Mouse (Mus musculus): ENCODE results near the gene Iqce. TPM values are rescaled to one million over a fixed set of nuclear protein-coding genes. Genes with fewer than 3 reads are reported as not detected.

Gene Iqce
- polyA plus RNA-seq, 1 experiment = 7.5 TPM

GRCm38 (mm10) chr5:140649101-140649667 is 53.0 kb downstream of the Iqce start:
- peaks cover 29% of the 10 kb centered on the region for H3K79me2 ChIP-seq (ENCODE audit: control insufficient read depth, insufficient read depth)
- H3K79me3 ChIP-seq (ENCODE audit: low read depth) = peaks cover 2% of the 10 kb centered on the region
- H3ac ChIP-seq (ENCODE audit: control insufficient read depth, insufficient read length, low read depth) = no peak overlapping the region
- H3K4me3 ChIP-seq (ENCODE audit: insufficient read depth, poor library complexity, severe bottlenecking) = no peak overlapping the region
- no peaks in the 10 kb centered on the region for H3K27me3 ChIP-seq (ENCODE audit: control insufficient read depth, insufficient read depth, insufficient read length)
- TF ChIP-seq CTCF (IDR thresholded peaks at IDR 0.05; ENCODE audit: control insufficient read depth, insufficient read depth, insufficient read length) (no peak), MYOG (IDR thresholded peaks at IDR 0.05; ENCODE audit: control insufficient read depth, extremely low read depth, insufficient read length) (no peak), MYOD1 (IDR thresholded peaks at IDR 0.05; ENCODE audit: control insufficient read depth, insufficient read length, low read depth) (no peak), CEBPB (IDR thresholded peaks at IDR 0.05; ENCODE audit: low read depth) (no peak), MAX (IDR thresholded peaks at IDR 0.05) (no peak), FOSL1 (IDR thresholded peaks at IDR 0.05; ENCODE audit: insufficient read depth, low read length, poor library complexity, severe bottlenecking) (no peak), USF1 (IDR thresholded peaks at IDR 0.05; ENCODE audit: low read depth) (no peak)
- H3K36me3 ChIP-seq (ENCODE audit: control insufficient read depth, insufficient read depth) = no peaks in the 10 kb centered on the region

- H3K4me3 ChIP-seq (ENCODE audit: insufficient read depth, poor library complexity, severe bottlenecking) = peak within 1 kb of the TSS; percentile 50
- H3K79me3 ChIP-seq (ENCODE audit: low read depth) = peaks cover 3% of the 10 kb centered on the region
- H3K79me2 ChIP-seq (ENCODE audit: control insufficient read depth, insufficient read depth) = peaks cover 29% of the 10 kb centered on the region
- no peaks in the 10 kb centered on the region for H3K27me3 ChIP-seq (ENCODE audit: control insufficient read depth, insufficient read depth, insufficient read length)
- peak within 1 kb of the TSS; percentile 80 for H3ac ChIP-seq (ENCODE audit: control insufficient read depth, insufficient read length, low read depth)
- TF ChIP-seq MYOG (IDR thresholded peaks at IDR 0.05; ENCODE audit: control insufficient read depth, extremely low read depth, insufficient read length) (no peak), MYOD1 (IDR thresholded peaks at IDR 0.05; ENCODE audit: control insufficient read depth, insufficient read length, low read depth) (no peak), MAX (IDR thresholded peaks at IDR 0.05) (no peak), USF1 (IDR thresholded peaks at IDR 0.05; ENCODE audit: low read depth) (no peak), CEBPB (IDR thresholded peaks at IDR 0.05; ENCODE audit: low read depth) (no peak), CTCF (IDR thresholded peaks at IDR 0.05; ENCODE audit: control insufficient read depth, insufficient read depth, insufficient read length) (no peak), FOSL1 (IDR thresholded peaks at IDR 0.05; ENCODE audit: insufficient read depth, low read length, poor library complexity, severe bottlenecking) (no peak)
- H3K36me3 ChIP-seq (ENCODE audit: control insufficient read depth, insufficient read depth) = no peaks in the 10 kb centered on the region
These were observed 53.6 kb downstream of the Iqce start, which contains the start of gene Ttyh3 for GRCm38 (mm10) chr5:140648519-140649100. Gene Ttyh3 (minus strand): TSS chr5:140649031.

- Histone ChIP-seq H3K36me3 (ENCODE audit: control insufficient read depth, insufficient read depth) (no peaks in the 10 kb centered on the region), H3K27me3 (ENCODE audit: control insufficient read depth, insufficient read depth, insufficient read length) (no peaks in the 10 kb centered on the region), H3K4me3 (ENCODE audit: insufficient read depth, poor library complexity, severe bottlenecking) (peak overlapping the region; percentile 50), H3K79me2 (ENCODE audit: control insufficient read depth, insufficient read depth) (peaks cover 29% of the 10 kb centered on the region), H3ac (ENCODE audit: control insufficient read depth, insufficient read length, low read depth) (peak overlapping the region; percentile 80), H3K79me3 (ENCODE audit: low read depth) (peaks cover 3% of the 10 kb centered on the region)
- TF ChIP-seq CTCF (IDR thresholded peaks at IDR 0.05; ENCODE audit: control insufficient read depth, insufficient read depth, insufficient read length) (no peak), USF1 (IDR thresholded peaks at IDR 0.05; ENCODE audit: low read depth) (no peak), CEBPB (IDR thresholded peaks at IDR 0.05; ENCODE audit: low read depth) (no peak), MYOD1 (IDR thresholded peaks at IDR 0.05; ENCODE audit: control insufficient read depth, insufficient read length, low read depth) (no peak), MAX (IDR thresholded peaks at IDR 0.05) (no peak), FOSL1 (IDR thresholded peaks at IDR 0.05; ENCODE audit: insufficient read depth, low read length, poor library complexity, severe bottlenecking) (no peak), MYOG (IDR thresholded peaks at IDR 0.05; ENCODE audit: control insufficient read depth, extremely low read depth, insufficient read length) (no peak)
These were observed 54.2 kb downstream of the Iqce start for GRCm38 (mm10) chr5:140647821-140648518.

- Histone ChIP-seq H3K4me3 (ENCODE audit: insufficient read depth, poor library complexity, severe bottlenecking) (no peak overlapping the region), H3K79me3 (ENCODE audit: low read depth) (peaks cover 3% of the 10 kb centered on the region), H3K79me2 (ENCODE audit: control insufficient read depth, insufficient read depth) (peaks cover 29% of the 10 kb centered on the region), H3ac (ENCODE audit: control insufficient read depth, insufficient read length, low read depth) (no peak overlapping the region), H3K27me3 (ENCODE audit: control insufficient read depth, insufficient read depth, insufficient read length) (no peaks in the 10 kb centered on the region), H3K36me3 (ENCODE audit: control insufficient read depth, insufficient read depth) (no peaks in the 10 kb centered on the region)
- no peak for TF ChIP-seq MYOG (IDR thresholded peaks at IDR 0.05; ENCODE audit: control insufficient read depth, extremely low read depth, insufficient read length)
- TF ChIP-seq CTCF (IDR thresholded peaks at IDR 0.05; ENCODE audit: control insufficient read depth, insufficient read depth, insufficient read length) = no peak
- TF ChIP-seq MAX (IDR thresholded peaks at IDR 0.05) = no peak
- TF ChIP-seq USF1 (IDR thresholded peaks at IDR 0.05; ENCODE audit: low read depth) = no peak
- no peak for TF ChIP-seq MYOD1 (IDR thresholded peaks at IDR 0.05; ENCODE audit: control insufficient read depth, insufficient read length, low read depth)
- TF ChIP-seq FOSL1 (IDR thresholded peaks at IDR 0.05; ENCODE audit: insufficient read depth, low read length, poor library complexity, severe bottlenecking) = no peak
These were observed 55.0 kb downstream of the Iqce start for GRCm38 (mm10) chr5:140647031-140647760.

GRCm38 (mm10) chr5:140646171-140646570 is 56.0 kb downstream of the Iqce start:
- no peak overlapping the region for H3ac ChIP-seq (ENCODE audit: control insufficient read depth, insufficient read length, low read depth)
- TF ChIP-seq CEBPB (IDR thresholded peaks at IDR 0.05; ENCODE audit: low read depth) (no peak), MYOD1 (IDR thresholded peaks at IDR 0.05; ENCODE audit: control insufficient read depth, insufficient read length, low read depth) (no peak), MYOG (IDR thresholded peaks at IDR 0.05; ENCODE audit: control insufficient read depth, extremely low read depth, insufficient read length) (no peak), FOSL1 (IDR thresholded peaks at IDR 0.05; ENCODE audit: insufficient read depth, low read length, poor library complexity, severe bottlenecking) (no peak), USF1 (IDR thresholded peaks at IDR 0.05; ENCODE audit: low read depth) (no peak), MAX (IDR thresholded peaks at IDR 0.05) (no peak), CTCF (IDR thresholded peaks at IDR 0.05; ENCODE audit: control insufficient read depth, insufficient read depth, insufficient read length) (no peak)
- no peaks in the 10 kb centered on the region for H3K27me3 ChIP-seq (ENCODE audit: control insufficient read depth, insufficient read depth, insufficient read length)
- H3K4me3 ChIP-seq (ENCODE audit: insufficient read depth, poor library complexity, severe bottlenecking) = no peak overlapping the region
- peaks cover 3% of the 10 kb centered on the region for H3K79me3 ChIP-seq (ENCODE audit: low read depth)
- no peaks in the 10 kb centered on the region for H3K36me3 ChIP-seq (ENCODE audit: control insufficient read depth, insufficient read depth)
- peaks cover 29% of the 10 kb centered on the region for H3K79me2 ChIP-seq (ENCODE audit: control insufficient read depth, insufficient read depth)

All from C2C12 (cell line).